Mouse (Mus musculus): ENCODE results near the gene Psmd1.
"Not testable (repeated sequence)": the region's sequence is repeated elsewhere in the genome, so short reads cannot be mapped to it uniquely, and the experiment has no call there.

The Psmd1 gene

GRCm38 (mm10) chr1:86064271-86064991 lies at the start of gene Psmd1:
Gene Psmd1, plus strand, starts transcription at chr1:86064387.
- peak; percentile 86 for DNase-seq (ENCODE audit: low read depth, low spot score)

- DNase-seq (ENCODE audit: low read depth, low spot score) = not testable (repeated sequence)
Observed at GRCm38 (mm10) chr1:86015758-86016157, 48.4 kb upstream of the Psmd1 start.

GRCm38 (mm10) chr1:86016516-86016915 lies 47.7 kb upstream of the Psmd1 start, which contains the start of gene Spata3:
Gene Spata3, plus strand, starts transcription at chr1:86016816.
- DNase-seq (ENCODE audit: low read depth, low spot score) = no peak

- DNase-seq (ENCODE audit: low read depth, low spot score) = peak; percentile 25
Observed at GRCm38 (mm10) chr1:86018235-86019055, 45.7 kb upstream of the Psmd1 start.

- DNase-seq (ENCODE audit: low read depth, low spot score) = no peak
Observed at GRCm38 (mm10) chr1:86021365-86021989, 42.7 kb upstream of the Psmd1 start.

- DNase-seq (ENCODE audit: low read depth, low spot score) = no peak
Observed at GRCm38 (mm10) chr1:86032273-86032987, 31.8 kb upstream of the Psmd1 start.

GRCm38 (mm10) chr1:86038191-86038951 lies 25.8 kb upstream of the Psmd1 start:
- DNase-seq (ENCODE audit: low read depth, low spot score) = no peak

- no peak for DNase-seq (ENCODE audit: low read depth, low spot score)
Observed at GRCm38 (mm10) chr1:86040131-86040530, 24.1 kb upstream of the Psmd1 start.

- DNase-seq (ENCODE audit: low read depth, low spot score) = no peak
Observed at GRCm38 (mm10) chr1:86040817-86041216, 23.4 kb upstream of the Psmd1 start.

GRCm38 (mm10) chr1:86045056-86045455 lies 19.1 kb upstream of the Psmd1 start:
- DNase-seq (ENCODE audit: low read depth, low spot score) = no peak

- DNase-seq (ENCODE audit: low read depth, low spot score) = no peak
Observed at GRCm38 (mm10) chr1:86045848-86046805, 18.1 kb upstream of the Psmd1 start, which contains the start of gene 2810459M11Rik. Gene 2810459M11Rik, plus strand, starts transcription at chr1:86045863.

GRCm38 (mm10) chr1:86046833-86047563 lies 17.2 kb upstream of the Psmd1 start:
- no peak for DNase-seq (ENCODE audit: low read depth, low spot score)

- no peak for DNase-seq (ENCODE audit: low read depth, low spot score)
Observed at GRCm38 (mm10) chr1:86048231-86048630, 16.0 kb upstream of the Psmd1 start.

- no peak for DNase-seq (ENCODE audit: low read depth, low spot score)
Observed at GRCm38 (mm10) chr1:86048744-86049143, 15.4 kb upstream of the Psmd1 start.

GRCm38 (mm10) chr1:86053198-86053921 lies 10.8 kb upstream of the Psmd1 start:
- no peak for DNase-seq (ENCODE audit: low read depth, low spot score)

GRCm38 (mm10) chr1:86054943-86055342 lies 9.2 kb upstream of the Psmd1 start:
- no peak for DNase-seq (ENCODE audit: low read depth, low spot score)

GRCm38 (mm10) chr1:86056284-86056683 lies 7.9 kb upstream of the Psmd1 start:
- no peak for DNase-seq (ENCODE audit: low read depth, low spot score)

Data from retina, postnatal 7 days (tissue).